Mouse (Mus musculus): ENCODE results near the gene Uxs1.
A peak's percentile ranks its signal among the peaks of the same experiment; 100 is the strongest.

The Uxs1 gene

GRCm38 (mm10) chr1:43803906-43804474, 23.6 kb downstream of the Uxs1 start:
- no peak for ATAC-seq (ENCODE audit: insufficient number of reproducible peaks, low FRiP score, low TSS enrichment)

DNA sequence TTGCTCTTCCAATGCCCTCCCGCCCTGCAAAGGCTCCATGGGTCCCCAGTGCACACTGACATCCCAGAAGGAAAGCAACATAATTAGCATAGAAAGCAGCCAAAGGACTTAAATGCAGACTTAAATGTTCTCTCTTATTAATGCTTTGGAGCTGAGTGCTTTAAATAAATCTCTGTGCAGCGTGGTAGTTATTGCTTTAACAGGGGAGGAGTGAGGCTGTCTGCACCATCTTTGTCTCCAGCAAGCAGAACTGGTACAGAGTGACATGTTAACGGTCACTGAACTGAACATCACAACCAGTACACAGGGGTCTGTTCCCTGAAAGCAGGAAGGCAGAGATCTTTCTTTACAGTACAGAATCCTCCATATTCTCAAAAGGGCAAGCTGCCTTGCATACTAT, 29.6 kb downstream of the Uxs1 start:
- no peak for ATAC-seq (ENCODE audit: insufficient number of reproducible peaks, low FRiP score, low TSS enrichment)

DNA sequence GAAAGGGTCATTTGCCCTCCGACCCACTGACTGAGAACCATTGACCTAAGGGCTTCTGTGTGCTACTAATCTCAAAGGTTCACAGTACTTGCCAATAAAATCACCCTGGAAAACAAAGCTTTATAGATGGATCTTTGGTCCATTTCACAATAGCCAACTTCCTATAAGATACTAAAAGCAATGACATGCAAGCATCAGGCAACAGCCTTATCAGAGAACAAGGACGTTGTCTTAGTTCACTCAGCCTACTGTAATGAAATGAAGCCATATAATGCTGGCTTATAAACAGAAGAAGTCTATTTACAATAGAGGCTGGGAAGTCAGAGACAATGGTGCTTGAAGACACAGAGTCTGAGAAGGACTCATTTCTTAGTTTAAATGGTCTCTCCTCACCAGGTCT, 37.8 kb downstream of the Uxs1 start:
- no peak for ATAC-seq (ENCODE audit: insufficient number of reproducible peaks, low FRiP score, low TSS enrichment)

DNA sequence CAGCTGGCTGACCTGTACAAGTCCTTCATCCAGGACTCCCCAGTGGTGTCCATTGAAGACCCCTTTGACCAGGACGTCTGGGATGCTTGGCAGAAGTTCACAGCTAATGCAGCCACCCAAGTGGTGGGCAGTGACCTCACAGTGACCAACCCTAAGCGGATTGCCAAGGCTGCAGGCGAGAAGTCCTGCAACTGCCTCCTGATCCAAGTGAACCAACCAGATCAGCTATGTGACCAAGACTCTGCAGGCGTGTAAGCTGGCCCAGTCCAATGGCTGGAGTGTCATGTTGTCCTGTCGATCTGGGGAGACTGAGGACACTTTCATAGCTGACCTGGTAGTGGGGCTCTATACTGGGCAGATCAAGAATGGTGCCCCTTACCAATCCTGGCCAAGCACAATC, 40.9 kb downstream of the Uxs1 start:
- no peak for ATAC-seq (ENCODE audit: insufficient number of reproducible peaks, low FRiP score, low TSS enrichment)

GRCm38 (mm10) chr1:43785316-43785715, 42.3 kb downstream of the Uxs1 start:
- ATAC-seq (ENCODE audit: insufficient number of reproducible peaks, low FRiP score, low TSS enrichment): no peak

DNA sequence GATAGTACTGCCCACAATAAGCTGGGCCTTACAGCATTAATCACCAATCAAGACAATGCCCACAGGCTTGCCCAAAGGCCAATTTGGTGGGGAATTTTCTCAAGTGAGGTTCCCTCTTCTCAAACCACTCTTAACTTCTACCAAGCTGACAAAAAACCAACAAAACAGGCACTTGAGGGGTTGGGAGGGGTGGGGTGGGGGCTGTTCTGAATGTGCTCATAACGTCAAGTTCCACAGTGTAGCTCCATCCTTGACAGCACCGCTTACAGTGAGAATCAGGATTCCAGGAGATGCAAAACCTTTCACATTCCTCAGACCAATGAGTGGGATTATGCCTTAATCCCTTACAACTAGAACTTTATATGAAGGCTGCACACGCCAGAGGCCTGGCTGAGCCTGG, 44.4 kb downstream of the Uxs1 start:
- no peak for ATAC-seq (ENCODE audit: insufficient number of reproducible peaks, low FRiP score, low TSS enrichment)

- no peak for ATAC-seq (ENCODE audit: insufficient number of reproducible peaks, low FRiP score, low TSS enrichment)
Observed at GRCm38 (mm10) chr1:43782680-43783079, 44.9 kb downstream of the Uxs1 start.

- ATAC-seq (ENCODE audit: insufficient number of reproducible peaks, low FRiP score, low TSS enrichment): no peak
Observed at GRCm38 (mm10) chr1:43781672-43782071, 45.9 kb downstream of the Uxs1 start.

GRCm38 (mm10) chr1:43781195-43781594, 46.4 kb downstream of the Uxs1 start:
- no peak for ATAC-seq (ENCODE audit: insufficient number of reproducible peaks, low FRiP score, low TSS enrichment)

DNA sequence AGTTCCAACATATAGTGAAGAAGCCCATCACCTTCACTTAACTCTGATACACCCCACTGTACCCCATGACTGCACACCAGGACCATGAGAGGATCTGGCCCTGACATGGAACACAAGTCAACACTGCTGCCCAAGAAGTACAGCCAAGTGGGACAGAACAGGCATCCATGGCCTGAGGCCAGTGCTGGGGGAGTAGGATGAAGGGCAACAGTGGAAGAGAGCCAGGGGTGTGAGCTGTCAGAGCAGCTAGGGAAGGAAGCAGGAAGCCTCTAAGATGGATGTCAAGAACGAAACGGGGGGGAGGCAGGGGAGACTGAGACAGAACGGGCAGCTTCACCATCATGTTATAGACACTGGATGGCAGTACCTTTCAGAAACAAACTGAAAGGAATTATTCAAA, 51.5 kb downstream of the Uxs1 start:
- ATAC-seq (ENCODE audit: insufficient number of reproducible peaks, low FRiP score, low TSS enrichment): no peak

GRCm38 (mm10) chr1:43774126-43774525, 53.5 kb downstream of the Uxs1 start:
- ATAC-seq (ENCODE audit: insufficient number of reproducible peaks, low FRiP score, low TSS enrichment): no peak

DNA sequence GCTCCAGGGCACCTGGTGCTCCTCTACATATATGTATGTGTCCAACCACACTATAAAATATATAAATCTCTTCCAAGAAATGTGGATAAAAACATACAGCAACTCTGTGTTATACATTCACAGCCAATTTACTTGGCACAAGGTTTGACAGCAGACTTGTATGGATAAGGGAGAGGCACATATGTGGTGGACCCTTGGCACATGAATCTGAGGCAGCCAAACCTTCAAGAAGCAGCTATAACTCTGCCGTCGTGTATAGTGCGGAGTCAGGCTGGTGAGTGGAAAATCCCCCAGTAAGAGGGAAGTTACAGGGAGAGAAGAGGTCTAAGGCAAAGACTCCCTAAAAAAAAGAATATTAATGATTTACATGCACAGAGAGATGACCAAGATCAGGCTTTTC, 54.9 kb downstream of the Uxs1 start:
- ATAC-seq (ENCODE audit: insufficient number of reproducible peaks, low FRiP score, low TSS enrichment): no peak

DNA sequence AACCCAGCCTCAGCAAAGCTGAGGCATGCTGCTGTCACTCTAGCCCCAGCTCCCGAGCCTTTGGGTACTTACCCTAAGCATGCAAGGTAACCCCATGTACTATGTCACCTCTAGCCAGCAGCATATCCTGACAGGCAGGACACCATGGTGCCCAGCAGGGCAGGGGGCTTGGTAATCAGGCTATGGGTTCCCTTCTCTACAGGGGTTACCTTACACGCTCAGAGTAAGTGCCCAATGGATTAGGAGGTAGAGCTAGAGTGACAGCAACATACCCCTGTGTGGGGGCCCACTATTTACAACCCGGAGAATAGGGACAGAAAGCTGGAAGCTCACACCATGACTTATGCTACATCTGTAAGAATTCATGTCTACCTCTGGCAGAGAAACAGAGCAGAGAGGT, 57.6 kb downstream of the Uxs1 start:
- no peak for ATAC-seq (ENCODE audit: insufficient number of reproducible peaks, low FRiP score, low TSS enrichment)

DNA sequence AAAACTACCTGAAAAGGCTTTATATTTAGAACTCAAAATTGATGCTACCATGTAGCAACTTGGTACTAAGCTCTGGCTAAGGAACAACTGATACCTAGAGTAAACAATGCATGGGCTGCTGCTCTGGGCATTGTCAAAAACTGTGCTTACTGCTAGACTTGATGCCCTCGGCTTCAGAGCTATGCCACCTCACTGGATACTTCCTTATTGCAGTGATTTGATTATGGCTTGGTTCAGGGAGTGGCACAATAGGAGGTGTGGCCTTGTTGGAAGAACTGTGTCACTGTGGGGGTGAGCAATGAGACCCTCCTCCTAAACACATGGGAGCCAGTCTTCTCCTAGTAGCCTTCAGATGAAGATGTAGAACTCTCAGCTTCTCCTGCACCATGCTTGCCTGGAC, 58.3 kb downstream of the Uxs1 start:
- no peak for ATAC-seq (ENCODE audit: insufficient number of reproducible peaks, low FRiP score, low TSS enrichment)

DNA sequence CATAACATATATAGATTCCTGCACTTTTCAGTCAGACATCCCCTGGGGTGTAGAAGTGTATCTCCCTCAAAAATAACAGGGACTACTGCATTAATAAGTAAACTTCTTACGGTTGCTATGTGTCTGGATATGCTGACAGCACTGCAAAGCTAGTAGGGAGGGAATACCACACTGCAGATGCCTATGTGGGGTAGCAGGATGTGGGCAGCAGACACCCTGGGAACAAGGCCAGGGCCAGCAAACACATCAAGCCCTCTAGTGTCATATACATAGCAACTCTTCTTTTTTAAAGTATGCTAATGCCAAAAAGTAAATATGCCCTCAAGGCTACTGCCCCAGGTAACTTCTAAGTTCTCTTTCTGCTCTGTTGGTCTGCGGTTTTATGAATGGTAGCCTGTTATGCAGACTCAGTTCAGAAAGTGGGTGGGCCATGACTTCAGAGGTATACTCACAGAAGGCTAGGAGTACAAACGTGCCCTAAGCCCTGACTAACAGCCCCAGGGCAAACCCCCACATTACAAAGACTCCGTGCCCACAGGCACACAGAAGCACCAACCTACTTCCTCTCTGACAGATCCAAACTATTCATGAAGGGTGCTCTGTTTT, 59.1 kb downstream of the Uxs1 start:
- no peak for ATAC-seq (ENCODE audit: insufficient number of reproducible peaks, low FRiP score, low TSS enrichment)

- no peak for ATAC-seq (ENCODE audit: insufficient number of reproducible peaks, low FRiP score, low TSS enrichment)
Observed at GRCm38 (mm10) chr1:43766328-43766727, 61.3 kb downstream of the Uxs1 start.

GRCm38 (mm10) chr1:43764481-43764880, 63.1 kb downstream of the Uxs1 start:
- no peak for ATAC-seq (ENCODE audit: insufficient number of reproducible peaks, low FRiP score, low TSS enrichment)

- no peak for ATAC-seq (ENCODE audit: insufficient number of reproducible peaks, low FRiP score, low TSS enrichment)
Observed at GRCm38 (mm10) chr1:43760085-43760484, 67.5 kb downstream of the Uxs1 start.

- ATAC-seq (ENCODE audit: insufficient number of reproducible peaks, low FRiP score, low TSS enrichment): peak; percentile 71
Observed at GRCm38 (mm10) chr1:43754448-43755312, 72.9 kb downstream of the Uxs1 start.

GRCm38 (mm10) chr1:43738519-43738894, 89.1 kb downstream of the Uxs1 start:
- no peak for ATAC-seq (ENCODE audit: insufficient number of reproducible peaks, low FRiP score, low TSS enrichment)

DNA sequence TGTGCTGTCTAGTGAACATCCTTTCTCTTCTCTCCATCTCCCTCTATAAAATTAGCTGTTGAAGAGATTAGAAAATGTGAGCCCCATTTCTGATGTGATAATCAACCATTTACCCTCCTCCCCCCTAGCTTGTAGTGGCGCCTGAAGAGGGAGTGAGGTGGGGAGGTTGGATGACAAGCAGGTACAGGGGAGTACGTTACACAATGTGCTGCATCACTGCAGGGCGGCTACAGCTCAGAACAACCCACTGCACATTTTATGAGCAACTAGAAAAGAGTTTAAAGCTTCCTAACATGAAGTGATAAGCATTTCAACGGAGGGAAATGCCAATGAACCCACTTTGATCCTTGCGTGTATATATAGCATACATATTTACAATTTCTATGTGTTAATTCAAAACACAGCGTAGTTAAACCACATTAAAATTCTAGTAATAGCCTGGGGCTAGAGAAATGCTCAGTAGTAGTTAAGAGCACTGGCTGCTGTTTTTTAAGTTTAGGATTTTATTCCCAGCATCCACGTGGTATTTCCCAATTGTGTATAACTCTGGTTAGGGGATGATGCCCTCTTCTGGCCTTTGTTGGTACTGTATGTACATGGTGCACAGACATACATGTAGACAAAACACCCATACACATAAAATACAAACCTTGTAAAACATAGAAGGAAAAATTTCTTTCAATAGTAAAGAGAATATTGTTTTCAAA, 89.6 kb downstream of the Uxs1 start:
- no peak for ATAC-seq (ENCODE audit: insufficient number of reproducible peaks, low FRiP score, low TSS enrichment)
